Mouse (Mus musculus) heart, embryonic 12.5 days (tissue): ENCODE measurements around the gene Dis3l. TPM values are rescaled to one million over a fixed set of nuclear protein-coding genes. Genes with fewer than 3 reads are reported as not detected.

ENCODE experiments used
- polyA plus RNA-seq: library from polyadenylated mRNA; unstranded; fragments of >200 nt; fragmentation: Nextera tagmentation; extraction: Ambion mirVana; gene quantifications from 2 replicates; pipeline ENCODE4 v1.2.1, GENCODE M21; 2016

Dis3l gene
- polyA plus RNA-seq, 1 experiment from 2014 or later: 21.2 TPM

Other genes with a start within 250 kb of the Dis3l start
- 0.14 TPM in 1 of 2 replicates, not detected in the other for gene Lctl, start 224.1 kb downstream of the Dis3l start, polyA plus RNA-seq
- 28.0 and 28.6 TPM in 2 replicates for gene Zwilch, start 168.2 kb downstream of the Dis3l start, polyA plus RNA-seq
- gene Rpl4, start 167.9 kb downstream of the Dis3l start, polyA plus RNA-seq: 801 and 832 TPM in 2 replicates
- 21.9 and 23.0 TPM in 2 replicates for gene Snapc5, start 162.0 kb downstream of the Dis3l start, polyA plus RNA-seq
- 2.7 and 2.8 TPM in 2 replicates for gene Uchl4, start 106.1 kb downstream of the Dis3l start, polyA plus RNA-seq
- 99.7 and 100 TPM in 2 replicates for gene Map2k1, start 87.7 kb downstream of the Dis3l start, polyA plus RNA-seq
- 130 and 133 TPM in 2 replicates for gene Tipin, start 59.7 kb downstream of the Dis3l start, polyA plus RNA-seq
- gene Megf11, start 44.3 kb upstream of the Dis3l start, polyA plus RNA-seq: 0.37 and 0.65 TPM in 2 replicates